Mouse (Mus musculus) limb, embryonic 12.5 days (tissue): ENCODE measurements around the gene Schip1. TPM values are rescaled to one million over a fixed set of nuclear protein-coding genes. Genes with fewer than 3 reads are reported as not detected.

ENCODE experiments used
- ATAC-seq: fragments of 200-750 bp; cut with Nextera tagmentation; 2 replicates; pipeline ENCODE4 v1.8.0; 2017; ENCODE audit warnings: low read depth, moderate TSS enrichment; ENCODE audit not compliant: insufficient number of reproducible peaks, insufficient read depth, low FRiP score, low TSS enrichment
- H3K27ac ChIP-seq: fragments of 300-500 bp; sonication (generic); 2 replicates; pipeline ENCODE4 v1.5.1; 2016; ENCODE audit warnings: mild to moderate bottlenecking, moderate library complexity
- H3K27me3 ChIP-seq: fragments of 300-500 bp; sonication (generic); 2 replicates; pipeline ENCODE4 v1.6.1; 2016; ENCODE audit warnings: mild to moderate bottlenecking, moderate library complexity
- H3K36me3 ChIP-seq: fragments of 300-500 bp; sonication (generic); 2 replicates; pipeline ENCODE4 v1.6.1; 2016; ENCODE audit warnings: mild to moderate bottlenecking, moderate library complexity
- H3K4me1 ChIP-seq: fragments of 300-500 bp; sonication (generic); replicated peaks from 2 replicates; pipeline ENCODE4 v1.6.1; 2016
- H3K4me2 ChIP-seq: fragments of 300-500 bp; sonication (generic); 2 replicates; pipeline ENCODE4 v1.6.1; 2016; ENCODE audit warnings: mild to moderate bottlenecking, moderate library complexity
- H3K4me3 ChIP-seq: fragments of 300-500 bp; sonication (generic); replicated peaks from 2 replicates; pipeline ENCODE4 v1.5.1; 2016; ENCODE audit warnings: mild to moderate bottlenecking
- H3K9ac ChIP-seq: fragments of 300-500 bp; sonication (generic); replicated peaks from 2 replicates; pipeline ENCODE4 v1.6.1; 2016; ENCODE audit warnings: mild to moderate bottlenecking, moderate library complexity
- H3K9me3 ChIP-seq: fragments of 300-500 bp; sonication (generic); 2 replicates; pipeline ENCODE4 v1.6.1; 2016; ENCODE audit warnings: mild to moderate bottlenecking, moderate library complexity
- WGBS: fragments of 180-500 bp; shearing (Covaris S2); methylation state at CpG from one replicate; pipeline ENCODE4 v1.1.7; 2016; 5-methylcytosine and 5-hydroxymethylcytosine counted together
- polyA plus RNA-seq: library from polyadenylated mRNA; unstranded; fragments of >200 nt; fragmentation: Nextera tagmentation; extraction: Ambion mirVana; gene quantifications from 2 replicates; pipeline ENCODE4 v1.2.1, GENCODE M21; 2016

Gene Schip1
- polyA plus RNA-seq, 1 experiment from 2014 or later, result 31.6 TPM

DNA sequence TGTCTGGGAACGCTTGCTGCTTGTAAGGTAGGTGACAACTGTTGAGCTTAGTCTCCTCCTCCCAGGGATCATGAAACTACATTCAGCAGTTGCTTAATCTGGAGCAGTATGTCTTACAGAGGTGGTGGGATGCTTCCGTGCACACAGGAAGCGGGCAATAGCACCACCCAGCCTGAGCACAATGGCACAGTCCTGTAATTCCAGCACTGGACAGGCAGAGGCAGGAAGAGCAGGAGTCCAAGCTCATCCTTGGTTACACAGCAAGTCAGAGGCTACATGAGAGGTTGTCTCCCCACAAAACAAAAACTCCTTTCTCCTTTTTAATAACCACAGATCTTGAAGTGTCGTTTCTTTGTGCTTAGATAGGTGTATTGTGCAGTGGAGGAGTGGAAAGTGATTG lies 447.1 kb downstream of the Schip1 start:
- Histone ChIP-seq H3K27ac (no peak overlapping the region), H3K4me2 (no peak overlapping the region), H3K4me1 (no peaks in the 10 kb centered on the region), H3K27me3 (no peaks in the 10 kb centered on the region), H3K4me3 (no peak overlapping the region), H3K9me3 (no peaks in the 10 kb centered on the region), H3K9ac (no peak overlapping the region), H3K36me3 (0 out of 2 replicates have a peak, but pooled peaks cover 2% of the 10 kb centered on the region)
- 90% methylated on average over 4 of the region's 4 CpGs for WGBS
- ATAC-seq, result no peak

DNA sequence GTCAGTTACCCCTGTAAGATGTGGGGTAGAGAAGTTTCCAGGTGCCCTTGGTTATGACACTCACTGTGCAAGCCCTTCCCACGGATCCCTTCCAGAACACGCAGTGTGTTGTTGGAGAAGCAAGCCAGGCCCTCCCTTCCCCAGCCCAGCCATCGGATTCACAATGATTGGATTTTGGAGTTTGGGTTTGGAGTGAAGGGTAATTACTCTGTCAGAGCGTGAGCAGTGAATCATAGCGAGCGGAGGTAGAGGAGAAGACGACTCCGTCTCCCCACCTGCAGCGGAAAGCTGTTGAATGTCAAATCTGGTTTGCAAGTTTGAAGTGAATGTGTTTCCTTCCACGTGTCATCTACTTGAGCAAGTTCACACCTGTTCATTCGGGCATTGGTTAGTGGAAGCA lies 447.7 kb downstream of the Schip1 start:
- 0 out of 2 replicates have a peak, but pooled peaks cover under 1% of the 10 kb centered on the region for H3K36me3 ChIP-seq
- no peak overlapping the region for H3K9ac ChIP-seq
- 71% methylated on average over 11 of the region's 11 CpGs for WGBS
- H3K27me3 ChIP-seq, result no peaks in the 10 kb centered on the region
- no peaks in the 10 kb centered on the region for H3K4me1 ChIP-seq
- H3K4me2 ChIP-seq, result no peak overlapping the region
- no peak overlapping the region for H3K27ac ChIP-seq
- no peaks in the 10 kb centered on the region for H3K9me3 ChIP-seq
- no peak overlapping the region for H3K4me3 ChIP-seq
- ATAC-seq, result no peak

- Histone ChIP-seq H3K27ac (no peak overlapping the region), H3K9me3 (no peaks in the 10 kb centered on the region), H3K4me3 (no peak overlapping the region), H3K4me2 (no peak overlapping the region), H3K36me3 (no peaks in the 10 kb centered on the region), H3K4me1 (no peaks in the 10 kb centered on the region), H3K9ac (no peak overlapping the region), H3K27me3 (no peaks in the 10 kb centered on the region)
- 78% methylated on average over 7 of the region's 7 CpGs for WGBS
- no peak for ATAC-seq
Measured at GRCm38 (mm10) chr3:68513340-68514119, 448.9 kb downstream of the Schip1 start.

- WGBS, result 89% methylated on average over 3 of the region's 3 CpGs
- Histone ChIP-seq H3K9me3 (no peaks in the 10 kb centered on the region), H3K27me3 (no peaks in the 10 kb centered on the region), H3K4me2 (no peak overlapping the region), H3K4me1 (no peaks in the 10 kb centered on the region), H3K27ac (no peak overlapping the region), H3K4me3 (no peak overlapping the region), H3K36me3 (no peaks in the 10 kb centered on the region), H3K9ac (no peak overlapping the region)
- ATAC-seq, result no peak
Measured at GRCm38 (mm10) chr3:68514120-68514497, 449.5 kb downstream of the Schip1 start.

DNA sequence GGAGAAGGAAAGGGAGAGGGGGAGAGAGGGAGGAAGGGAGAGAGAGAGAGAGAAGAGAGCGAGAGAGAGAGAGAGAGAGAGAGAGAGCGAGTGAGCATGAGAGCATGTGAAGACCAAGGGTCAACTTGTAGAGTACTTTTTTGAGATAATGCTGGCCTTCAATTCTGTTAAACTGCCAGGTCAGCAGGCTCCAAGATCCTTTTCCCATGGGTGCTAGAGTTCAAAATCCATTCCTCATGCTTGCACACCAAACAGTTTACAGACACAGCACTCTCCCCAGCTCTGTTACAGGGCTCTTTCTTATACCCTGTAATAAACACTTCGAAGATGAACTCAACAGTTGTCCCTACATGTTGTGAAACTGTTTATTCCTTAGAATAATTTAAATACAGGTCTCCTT lies 450.1 kb downstream of the Schip1 start:
- ATAC-seq, result no peak
- 85% methylated on average over 3 of the region's 3 CpGs for WGBS
- Histone ChIP-seq H3K4me1 (no peaks in the 10 kb centered on the region), H3K4me3 (no peak overlapping the region), H3K27ac (no peak overlapping the region), H3K4me2 (no peak overlapping the region), H3K9ac (no peak overlapping the region), H3K36me3 (no peaks in the 10 kb centered on the region), H3K9me3 (no peaks in the 10 kb centered on the region), H3K27me3 (no peaks in the 10 kb centered on the region)

DNA sequence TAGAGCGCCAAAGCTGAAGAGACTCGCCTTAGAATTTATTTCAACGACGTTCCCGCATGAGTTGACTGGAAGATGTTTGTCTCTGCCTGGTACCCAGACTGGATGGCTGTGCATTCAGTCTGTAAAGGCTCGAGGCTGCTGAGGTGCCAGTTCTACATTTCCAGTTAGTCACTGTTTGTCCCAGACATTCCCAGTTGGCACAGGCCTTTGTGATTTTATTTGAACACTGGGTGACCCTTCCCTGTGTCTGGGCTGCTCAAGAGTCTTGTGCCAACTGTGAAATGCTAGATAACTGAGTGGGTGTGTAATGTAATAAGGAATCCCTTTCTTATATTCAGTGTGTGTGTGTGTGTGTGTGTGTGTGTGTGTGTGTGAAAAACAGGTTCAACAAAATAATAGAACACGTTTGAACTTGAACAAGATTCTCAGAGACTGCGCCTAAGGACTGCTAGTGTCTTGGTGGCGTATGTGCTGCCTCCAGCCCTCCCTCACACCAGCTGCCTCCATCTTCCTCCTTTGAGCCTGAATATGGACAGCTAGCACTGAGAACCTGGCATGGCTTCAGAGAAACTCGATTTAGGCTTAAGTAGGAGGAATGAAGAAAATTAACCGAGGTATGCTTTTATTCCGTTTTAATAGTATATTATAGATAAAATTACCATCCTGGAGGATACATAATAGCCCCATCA lies 451.9 kb downstream of the Schip1 start:
- no peaks in the 10 kb centered on the region for H3K9me3 ChIP-seq

DNA sequence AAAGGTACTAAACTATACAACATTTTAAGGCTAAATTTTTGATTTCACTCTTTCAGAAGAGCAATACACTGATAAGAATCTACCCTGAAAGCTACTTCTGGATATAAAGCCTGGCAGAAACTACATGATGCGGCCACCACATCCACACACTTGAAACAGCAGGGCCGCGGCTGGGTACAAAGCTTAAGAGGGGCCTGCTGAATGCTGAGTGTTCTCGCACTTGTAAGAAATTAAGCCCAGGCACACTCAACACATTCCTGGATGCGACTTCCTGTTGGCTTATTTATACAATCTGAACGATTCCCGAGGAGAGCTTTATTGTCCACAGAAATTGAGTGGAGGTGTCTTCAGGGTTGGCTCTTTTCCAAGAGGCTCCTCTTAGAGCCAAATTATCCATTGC lies 452.6 kb downstream of the Schip1 start:
- WGBS, result 35% methylated on average over 7 of the region's 7 CpGs
- Histone ChIP-seq H3K9me3 (no peaks in the 10 kb centered on the region), H3K4me3 (no peak overlapping the region), H3K27me3 (no peaks in the 10 kb centered on the region), H3K9ac (no peak overlapping the region), H3K36me3 (no peaks in the 10 kb centered on the region), H3K4me2 (no peak overlapping the region), H3K27ac (no peak overlapping the region), H3K4me1 (no peaks in the 10 kb centered on the region)
- no peak for ATAC-seq

More for the DNA sequence above, 451.9 kb downstream of the Schip1 start:
- Histone ChIP-seq H3K4me1 (no peaks in the 10 kb centered on the region), H3K4me2 (no peak overlapping the region), H3K27ac (no peak overlapping the region), H3K9ac (no peak overlapping the region), H3K36me3 (no peaks in the 10 kb centered on the region), H3K4me3 (no peak overlapping the region), H3K27me3 (no peaks in the 10 kb centered on the region)
- 81% methylated on average over 12 of the region's 12 CpGs for whole genome bisulfite sequencing
- ATAC-seq, result no peak

DNA sequence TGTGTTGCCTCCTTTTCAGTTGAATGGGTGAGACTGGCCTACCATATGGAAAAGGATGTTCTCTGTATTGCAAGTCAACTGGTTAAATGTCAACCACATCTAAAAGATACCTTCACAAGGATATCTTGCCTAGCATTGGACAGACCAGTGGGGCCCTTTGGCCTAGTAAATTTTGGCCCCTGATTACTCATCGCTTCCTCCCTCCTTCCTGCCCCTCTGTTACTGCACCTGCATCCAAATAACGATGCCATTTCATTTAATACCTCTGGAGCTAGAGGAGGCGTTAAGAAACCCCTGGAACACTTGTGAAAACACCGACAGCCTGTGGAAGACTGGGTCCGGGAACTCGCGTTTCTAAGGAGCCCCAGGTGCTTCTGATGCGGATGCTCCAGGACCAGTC lies 453.4 kb downstream of the Schip1 start:
- Histone ChIP-seq H3K4me1 (no peaks in the 10 kb centered on the region), H3K9me3 (no peaks in the 10 kb centered on the region), H3K36me3 (no peaks in the 10 kb centered on the region), H3K4me3 (no peak overlapping the region), H3K27ac (no peak overlapping the region), H3K9ac (no peak overlapping the region), H3K27me3 (no peaks in the 10 kb centered on the region), H3K4me2 (no peak overlapping the region)
- ATAC-seq, result no peak
- 64% methylated on average over 8 of the region's 8 CpGs for WGBS

DNA sequence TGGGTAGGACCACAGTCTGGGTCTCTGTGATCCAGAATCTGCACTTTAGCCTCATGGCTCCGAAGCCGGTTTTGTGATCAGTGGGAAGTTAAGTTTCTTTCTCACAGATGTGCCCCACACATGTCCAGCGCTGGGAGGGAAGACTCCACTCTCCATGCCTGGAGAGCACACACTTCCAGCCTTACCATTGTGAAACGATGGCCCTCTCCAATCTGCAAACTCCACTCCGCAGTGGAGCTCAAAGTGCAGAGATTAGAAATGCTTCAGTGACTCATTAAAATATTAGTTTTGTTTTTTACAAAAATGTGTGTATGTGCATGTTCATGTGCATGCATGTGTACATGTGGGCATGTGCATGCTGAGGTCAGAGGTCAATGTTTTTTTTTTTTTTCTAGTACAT lies 454.0 kb downstream of the Schip1 start:
- no peaks in the 10 kb centered on the region for H3K36me3 ChIP-seq
- 95% methylated on average over 5 of the region's 5 CpGs for WGBS
- no peak for ATAC-seq
- no peak overlapping the region for H3K4me3 ChIP-seq
- no peaks in the 10 kb centered on the region for H3K4me1 ChIP-seq
- no peaks in the 10 kb centered on the region for H3K9me3 ChIP-seq
- no peaks in the 10 kb centered on the region for H3K27me3 ChIP-seq
- H3K27ac ChIP-seq, result no peak overlapping the region
- H3K4me2 ChIP-seq, result no peak overlapping the region
- H3K9ac ChIP-seq, result no peak overlapping the region

DNA sequence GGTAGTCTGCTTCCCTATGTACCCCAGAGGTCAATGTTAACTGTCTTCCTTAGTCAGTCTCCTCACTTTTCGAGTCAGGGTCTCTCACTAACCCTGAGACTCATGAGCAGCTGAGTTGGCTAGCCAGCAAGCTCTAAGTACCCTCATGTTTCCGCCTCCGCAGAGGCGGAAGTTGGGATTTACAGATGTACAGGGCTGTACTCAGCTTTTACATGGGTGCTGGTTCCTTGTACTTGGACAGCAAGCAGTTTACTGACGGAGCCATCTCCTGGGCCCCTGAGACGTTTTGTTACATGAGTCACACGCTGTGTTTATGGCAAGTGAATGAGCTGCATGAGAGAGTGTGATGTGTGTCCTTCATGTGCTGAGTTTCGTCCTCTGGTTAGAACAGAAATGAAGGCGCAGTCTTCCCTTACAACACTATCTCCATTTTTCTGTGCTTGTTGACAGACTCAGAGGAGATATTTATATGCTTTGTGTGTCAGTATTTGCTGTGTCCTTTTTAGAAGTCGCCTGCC lies 460.8 kb downstream of the Schip1 start:
- Histone ChIP-seq H3K27me3 (no peaks in the 10 kb centered on the region), H3K9ac (no peak overlapping the region), H3K4me3 (no peak overlapping the region), H3K4me2 (no peak overlapping the region), H3K9me3 (no peaks in the 10 kb centered on the region), H3K27ac (no peak overlapping the region), H3K36me3 (no peaks in the 10 kb centered on the region), H3K4me1 (no peaks in the 10 kb centered on the region)
- WGBS, result 89% methylated on average over 10 of the region's 10 CpGs
- ATAC-seq, result no peak

- WGBS, result 45% methylated on average over 4 of the region's 4 CpGs
- no peak overlapping the region for H3K27ac ChIP-seq
Measured at GRCm38 (mm10) chr3:68526416-68526815, 461.8 kb downstream of the Schip1 start.

More at GRCm38 (mm10) chr3:68526416-68526815, 461.8 kb downstream of the Schip1 start:
- no peaks in the 10 kb centered on the region for H3K9me3 ChIP-seq
- no peaks in the 10 kb centered on the region for H3K4me1 ChIP-seq
- ATAC-seq, result no peak
- no peak overlapping the region for H3K9ac ChIP-seq
- no peaks in the 10 kb centered on the region for H3K36me3 ChIP-seq
- no peak overlapping the region for H3K4me3 ChIP-seq
- no peak overlapping the region for H3K4me2 ChIP-seq
- H3K27me3 ChIP-seq, result 0 out of 2 replicates have a peak, but pooled peaks cover 1% of the 10 kb centered on the region
